Mouse (Mus musculus) splenic B cell, adult 2 months (primary cell): ENCODE measurements around the gene Sap25.

Experiments
- DNase-seq: peaks from one replicate; pipeline ENCODE4 v3.0.0-alpha.2; 2011; ENCODE audit warnings: low read depth, low spot score
- H3K27me3 ChIP-seq: 2 replicates; pipeline ENCODE4 v1.6.1; 2012; ENCODE audit warnings: mild to moderate bottlenecking, low read length, moderate library complexity, mixed read lengths; ENCODE audit not compliant: control insufficient read depth, poor library complexity, insufficient read depth, severe bottlenecking
- H3K36me3 ChIP-seq: 2 replicates; pipeline ENCODE4 v1.6.1; 2012; ENCODE audit warnings: mild to moderate bottlenecking, low read length, moderate library complexity, mixed read lengths; ENCODE audit not compliant: control insufficient read depth, poor library complexity, insufficient read depth, severe bottlenecking

The Sap25 gene

GRCm38 (mm10) chr5:137639472-137639871 is 1.7 kb upstream of the Sap25 start:
- Histone ChIP-seq H3K27me3 (no peaks in the 10 kb centered on the region), H3K36me3 (peaks cover 42% of the 10 kb centered on the region)
- no peak for DNase-seq

GRCm38 (mm10) chr5:137642886-137643285 is 1.8 kb downstream of the Sap25 start:
- Histone ChIP-seq H3K36me3 (peaks cover 23% of the 10 kb centered on the region), H3K27me3 (no peaks in the 10 kb centered on the region)
- DNase-seq: no peak

- H3K27me3 ChIP-seq: no peaks in the 10 kb centered on the region
These were observed 3.4 kb downstream of the Sap25 start for GRCm38 (mm10) chr5:137644484-137644883.

GRCm38 (mm10) chr5:137645091-137645651 is 4.0 kb downstream of the Sap25 start:
- peak; percentile 81 for DNase-seq
- Histone ChIP-seq H3K36me3 (peaks cover 9% of the 10 kb centered on the region), H3K27me3 (no peaks in the 10 kb centered on the region)

More at GRCm38 (mm10) chr5:137644484-137644883, 3.4 kb downstream of the Sap25 start:
- peaks cover 12% of the 10 kb centered on the region for H3K36me3 ChIP-seq
- DNase-seq: no peak

GRCm38 (mm10) chr5:137645652-137646091 is 4.5 kb downstream of the Sap25 start, which contains the start of gene Irs3:
TSS of gene Irs3 (minus strand) at chr5:137645714.
- H3K36me3 ChIP-seq: peaks cover 9% of the 10 kb centered on the region
- H3K27me3 ChIP-seq: no peaks in the 10 kb centered on the region
- DNase-seq: peak; percentile 47

- H3K36me3 ChIP-seq: no peaks in the 10 kb centered on the region
- H3K27me3 ChIP-seq: no peaks in the 10 kb centered on the region
- peak; percentile 42 for DNase-seq
These were observed 6.9 kb downstream of the Sap25 start for GRCm38 (mm10) chr5:137647827-137648601.

- no peaks in the 10 kb centered on the region for H3K27me3 ChIP-seq
- no peaks in the 10 kb centered on the region for H3K36me3 ChIP-seq
- no peak for DNase-seq
These were observed 8.1 kb downstream of the Sap25 start for GRCm38 (mm10) chr5:137649251-137649650.

- no peaks in the 10 kb centered on the region for H3K36me3 ChIP-seq
- H3K27me3 ChIP-seq: no peaks in the 10 kb centered on the region
- no peak for DNase-seq
These were observed 8.8 kb downstream of the Sap25 start for GRCm38 (mm10) chr5:137649669-137650571.

GRCm38 (mm10) chr5:137652474-137652873 is 11.3 kb downstream of the Sap25 start:
- peak; percentile 75 for DNase-seq
- Histone ChIP-seq H3K36me3 (no peaks in the 10 kb centered on the region), H3K27me3 (no peaks in the 10 kb centered on the region)

GRCm38 (mm10) chr5:137653366-137653765 is 12.2 kb downstream of the Sap25 start:
- H3K27me3 ChIP-seq: no peaks in the 10 kb centered on the region
- H3K36me3 ChIP-seq: no peaks in the 10 kb centered on the region
- no peak for DNase-seq

- no peaks in the 10 kb centered on the region for H3K27me3 ChIP-seq
- DNase-seq: peak; percentile 59
- H3K36me3 ChIP-seq: peaks cover under 1% of the 10 kb centered on the region; the same call in 1 of the 2 replicates
These were observed 13.6 kb downstream of the Sap25 start for GRCm38 (mm10) chr5:137654746-137655145.

- H3K36me3 ChIP-seq: peaks cover 5% of the 10 kb centered on the region; the same call in 1 of the 2 replicates
- H3K27me3 ChIP-seq: no peaks in the 10 kb centered on the region
- DNase-seq: peak; percentile 79
These were observed 15.8 kb downstream of the Sap25 start for GRCm38 (mm10) chr5:137656977-137657376.

- no peaks in the 10 kb centered on the region for H3K27me3 ChIP-seq
- H3K36me3 ChIP-seq: peaks cover 10% of the 10 kb centered on the region
- no peak for DNase-seq
These were observed 19.0 kb downstream of the Sap25 start for GRCm38 (mm10) chr5:137660064-137660688.

GRCm38 (mm10) chr5:137663057-137663456 is 21.9 kb downstream of the Sap25 start:
- no peak for DNase-seq
- no peaks in the 10 kb centered on the region for H3K27me3 ChIP-seq
- peaks cover 10% of the 10 kb centered on the region for H3K36me3 ChIP-seq
